Mouse (Mus musculus) ES-Bruce4 (cell line): ENCODE measurements around the gene Comtd1. TPM values are rescaled to one million over a fixed set of nuclear protein-coding genes. Genes with fewer than 3 reads are reported as not detected.

ENCODE experiments used
- H3K27ac ChIP-seq: 2 replicates; pipeline ENCODE4 v1.5.1; 2012; ENCODE audit warnings: low read length, inconsistent platforms; ENCODE audit not compliant: insufficient read depth
- H3K27me3 ChIP-seq: 2 replicates; pipeline ENCODE4 v1.6.1; 2012; ENCODE audit warnings: mild to moderate bottlenecking, low read length, inconsistent platforms; ENCODE audit not compliant: control insufficient read depth, poor library complexity, insufficient read depth, severe bottlenecking
- H3K36me3 ChIP-seq: 2 replicates; pipeline ENCODE4 v1.6.1; 2012; ENCODE audit warnings: inconsistent platforms, mild to moderate bottlenecking, low read length, moderate library complexity; ENCODE audit not compliant: control insufficient read depth, poor library complexity, insufficient read depth, severe bottlenecking
- H3K4me1 ChIP-seq: one replicate; pipeline ENCODE4 v1.8.1; 2011; ENCODE audit warnings: low read length; ENCODE audit not compliant: control insufficient read depth, insufficient read depth
- H3K4me3 ChIP-seq: 2 replicates; pipeline ENCODE4 v1.5.1; 2011; ENCODE audit warnings: low read depth, mild to moderate bottlenecking, low read length
- H3K9ac ChIP-seq: 2 replicates; pipeline ENCODE4 v1.6.1; 2012; ENCODE audit warnings: low read depth, mild to moderate bottlenecking, inconsistent platforms; ENCODE audit not compliant: poor library complexity, severe bottlenecking
- H3K9me3 ChIP-seq: replicated peaks from 2 replicates; pipeline ENCODE4 v1.6.1; 2012; ENCODE audit warnings: mild to moderate bottlenecking, low read length, inconsistent platforms; ENCODE audit not compliant: control insufficient read depth, poor library complexity, insufficient read depth, severe bottlenecking
- CTCF ChIP-seq: IDR thresholded peaks from one replicate; pipeline ENCODE4 v1.8.1; 2011; ENCODE audit warnings: low read depth, low read length
- EP300 ChIP-seq: IDR thresholded peaks from 2 replicates; pipeline ENCODE4 v1.6.1; 2011; ENCODE audit warnings: low read depth, low read length; ENCODE audit not compliant: insufficient read depth
- POLR2A ChIP-seq: IDR thresholded peaks from one replicate; pipeline ENCODE4 v1.8.1; 2011; ENCODE audit warnings: low read length; ENCODE audit not compliant: insufficient read depth
- polyA plus RNA-seq: library from polyadenylated mRNA; stranded (reverse); fragments of >200 nt; gene quantifications from 2 replicates; pipeline ENCODE4 v1.2.4, GENCODE M21; 2011; ENCODE audit warnings: low read depth; ENCODE audit not compliant: missing spikeins, insufficient read depth, insufficient read length

Gene Comtd1
- polyA plus RNA-seq, 1 experiment = 19.4 TPM

- Histone ChIP-seq H3K4me1 (no peaks in the 10 kb centered on the region), H3K27ac (peak overlapping the region; percentile 26), H3K4me3 (peak overlapping the region; percentile 35), H3K9ac (no peak overlapping the region; the same call in 1 of the 2 replicates), H3K27me3 (no peaks in the 10 kb centered on the region), H3K36me3 (peaks cover 21% of the 10 kb centered on the region), H3K9me3 (no peaks in the 10 kb centered on the region)
- TF ChIP-seq POLR2A (no peak), CTCF (no peak), EP300 (no peak)
Observed at GRCm38 (mm10) chr14:21849524-21850418, 994 bp upstream of the Comtd1 start.

GRCm38 (mm10) chr14:21847381-21848165 lies 1.2 kb downstream of the Comtd1 start:
- no peaks in the 10 kb centered on the region for H3K9me3 ChIP-seq
- peaks cover 43% of the 10 kb centered on the region for H3K36me3 ChIP-seq
- TF ChIP-seq EP300 (0 out of 2 replicates have a peak, but pooled peaks have one; percentile 41), POLR2A (no peak), CTCF (no peak)
- no peaks in the 10 kb centered on the region for H3K4me1 ChIP-seq
- 0 out of 2 replicates have a peak overlapping the region, but pooled peaks have one; percentile 4 for H3K27ac ChIP-seq
- H3K27me3 ChIP-seq = no peaks in the 10 kb centered on the region
- H3K4me3 ChIP-seq = peak overlapping the region; percentile 73
- peak overlapping the region; percentile 71 for H3K9ac ChIP-seq

GRCm38 (mm10) chr14:21846827-21847380 lies 1.9 kb downstream of the Comtd1 start:
- Histone ChIP-seq H3K36me3 (peaks cover 49% of the 10 kb centered on the region), H3K4me1 (no peaks in the 10 kb centered on the region), H3K4me3 (peak overlapping the region; percentile 23), H3K27me3 (no peaks in the 10 kb centered on the region), H3K9me3 (no peaks in the 10 kb centered on the region), H3K27ac (peak overlapping the region; percentile 39; the same call in 1 of the 2 replicates), H3K9ac (peak overlapping the region; percentile 1; the same call in 1 of the 2 replicates)
- TF ChIP-seq EP300 (no peak), POLR2A (no peak), CTCF (no peak)

GRCm38 (mm10) chr14:21843263-21843662 lies 5.5 kb downstream of the Comtd1 start:
- Histone ChIP-seq H3K27me3 (no peaks in the 10 kb centered on the region), H3K4me1 (no peaks in the 10 kb centered on the region), H3K36me3 (peaks cover 82% of the 10 kb centered on the region), H3K4me3 (no peak overlapping the region), H3K27ac (no peak overlapping the region), H3K9me3 (no peaks in the 10 kb centered on the region), H3K9ac (no peak overlapping the region)
- TF ChIP-seq CTCF = no peak
- TF ChIP-seq POLR2A = no peak

- Histone ChIP-seq H3K27me3 (no peaks in the 10 kb centered on the region), H3K9ac (no peak overlapping the region), H3K4me3 (no peak overlapping the region), H3K4me1 (no peaks in the 10 kb centered on the region), H3K9me3 (no peaks in the 10 kb centered on the region), H3K36me3 (peaks cover 94% of the 10 kb centered on the region), H3K27ac (0 out of 2 replicates have a peak overlapping the region, but pooled peaks have one; percentile 6)
- no peak for TF ChIP-seq POLR2A
- no peak for TF ChIP-seq CTCF
- no peak for TF ChIP-seq EP300
Observed at GRCm38 (mm10) chr14:21841819-21842592, 6.8 kb downstream of the Comtd1 start.
